Mouse (Mus musculus) C2C12 (cell line): ENCODE results near the gene Gm7247. TPM values are rescaled to one million over a fixed set of nuclear protein-coding genes. Genes with fewer than 3 reads are reported as not detected.

ENCODE experiments used
- H3K27me3 ChIP-seq: one replicate; pipeline ENCODE4 v1.6.1; 2011; ENCODE audit not compliant: control insufficient read depth, insufficient read depth, insufficient read length
- H3K36me3 ChIP-seq: one replicate; pipeline ENCODE4 v1.6.1; 2011; ENCODE audit not compliant: control insufficient read depth, insufficient read depth
- H3K4me3 ChIP-seq: one replicate; pipeline ENCODE4 v1.5.1; 2011; ENCODE audit warnings: mild to moderate bottlenecking, control low read depth; ENCODE audit not compliant: poor library complexity, insufficient read depth, severe bottlenecking
- H3K79me2 ChIP-seq: one replicate; pipeline ENCODE4 v1.6.1; 2011; ENCODE audit not compliant: control insufficient read depth, insufficient read depth
- H3K79me3 ChIP-seq: one replicate; pipeline ENCODE4 v1.6.1; 2011; ENCODE audit warnings: low read depth, control low read depth
- H3ac ChIP-seq: one replicate; pipeline ENCODE3; 2011; ENCODE audit warnings: low read depth; ENCODE audit not compliant: control insufficient read depth, insufficient read length
- CEBPB ChIP-seq: IDR thresholded peaks from one replicate; pipeline ENCODE4 v1.6.1; 2011; ENCODE audit warnings: low read depth, mild to moderate bottlenecking, control low read depth, moderate library complexity
- CTCF ChIP-seq: IDR thresholded peaks from one replicate; pipeline ENCODE4 v1.5.1; 2011; ENCODE audit not compliant: control insufficient read depth, insufficient read depth, insufficient read length
- FOSL1 ChIP-seq: IDR thresholded peaks from one replicate; pipeline ENCODE4 v1.8.0; 2011; ENCODE audit warnings: mild to moderate bottlenecking, low read length; ENCODE audit not compliant: poor library complexity, insufficient read depth, severe bottlenecking
- MAX ChIP-seq: IDR thresholded peaks from one replicate; pipeline ENCODE4 v1.6.1; 2011; ENCODE audit warnings: mild to moderate bottlenecking, control low read depth
- MYOD1 ChIP-seq: IDR thresholded peaks from one replicate; pipeline ENCODE4 v1.6.1; 2011; ENCODE audit warnings: low read depth; ENCODE audit not compliant: control insufficient read depth, insufficient read length
- MYOG ChIP-seq: IDR thresholded peaks from one replicate; pipeline ENCODE4 v1.6.1; 2011; ENCODE audit not compliant: control insufficient read depth, insufficient read length; ENCODE audit errors: extremely low read depth
- USF1 ChIP-seq: IDR thresholded peaks from one replicate; pipeline ENCODE4 v1.6.1; 2011; ENCODE audit warnings: low read depth, mild to moderate bottlenecking, control low read depth, moderate library complexity
- long read RNA-seq, 2 experiments: library from polyadenylated mRNA; unstranded; transcript quantifications; one replicate each; pipeline ENCODE4 v2.0.0; 2019 to 2020
- polyA plus RNA-seq: library from polyadenylated mRNA; unstranded; fragments of >200 nt; fragmentation: generic; extraction: Trizol; gene quantifications from one replicate; pipeline ENCODE4 v1.2.1, GENCODE M21; 2012; ENCODE audit warnings: missing spikeins

Gm7247 gene
- polyA plus RNA-seq = not detected
- long read RNA-seq, experiment 1 = 0 reads
- long read RNA-seq, experiment 2 = 0 reads

DNA sequence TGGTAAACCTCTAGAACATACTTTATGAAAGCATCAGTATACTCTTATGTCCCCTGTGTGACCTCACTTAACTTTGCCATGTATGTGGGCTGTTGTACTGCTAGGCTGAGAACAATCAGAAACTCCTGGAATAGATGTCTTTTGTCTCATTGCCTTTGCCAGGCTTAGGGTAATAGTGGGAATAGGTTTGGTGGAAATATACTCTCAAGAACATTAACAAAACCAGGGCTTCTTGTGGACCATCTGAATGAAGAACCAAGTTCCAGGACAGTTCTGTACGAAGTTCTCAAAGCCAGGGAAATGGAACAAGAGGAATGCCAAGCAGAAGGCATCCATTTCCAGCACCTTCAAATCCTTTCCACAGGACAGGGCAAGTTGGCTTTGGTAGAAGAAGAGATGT is at the start of gene Gm7247:
Gene Gm7247, plus strand, starts transcription at position 301 of the 400 bp plus-strand sequence.
- H3K4me3 ChIP-seq = no peak within 1 kb of the TSS
- TF ChIP-seq USF1 = no peak
- no peak for TF ChIP-seq CTCF
- TF ChIP-seq MYOD1 = no peak
- TF ChIP-seq MYOG = no peak
- no peak for TF ChIP-seq MAX
- TF ChIP-seq FOSL1 = no peak
- TF ChIP-seq CEBPB = no peak
- no peaks in the 10 kb centered on the region for H3K79me3 ChIP-seq

GRCm38 (mm10) chr14:51324001-51324400 is 37.6 kb upstream of the Gm7247 start:
- no peaks in the 10 kb centered on the region for H3K27me3 ChIP-seq
- no peaks in the 10 kb centered on the region for H3K36me3 ChIP-seq
- H3K79me3 ChIP-seq = no peaks in the 10 kb centered on the region
- TF ChIP-seq MAX = no peak
- no peak for TF ChIP-seq CTCF
- no peak for TF ChIP-seq MYOD1
- no peak for TF ChIP-seq FOSL1
- no peak for TF ChIP-seq CEBPB
- no peak for TF ChIP-seq MYOG
- TF ChIP-seq USF1 = no peak
- H3K4me3 ChIP-seq = no peak overlapping the region
- H3K79me2 ChIP-seq = no peaks in the 10 kb centered on the region
- H3ac ChIP-seq = no peak overlapping the region

More for the DNA sequence above, at the start of gene Gm7247:
- Histone ChIP-seq H3ac (no peak within 1 kb of the TSS), H3K36me3 (no peaks in the 10 kb centered on the region), H3K27me3 (no peaks in the 10 kb centered on the region), H3K79me2 (no peaks in the 10 kb centered on the region)

DNA sequence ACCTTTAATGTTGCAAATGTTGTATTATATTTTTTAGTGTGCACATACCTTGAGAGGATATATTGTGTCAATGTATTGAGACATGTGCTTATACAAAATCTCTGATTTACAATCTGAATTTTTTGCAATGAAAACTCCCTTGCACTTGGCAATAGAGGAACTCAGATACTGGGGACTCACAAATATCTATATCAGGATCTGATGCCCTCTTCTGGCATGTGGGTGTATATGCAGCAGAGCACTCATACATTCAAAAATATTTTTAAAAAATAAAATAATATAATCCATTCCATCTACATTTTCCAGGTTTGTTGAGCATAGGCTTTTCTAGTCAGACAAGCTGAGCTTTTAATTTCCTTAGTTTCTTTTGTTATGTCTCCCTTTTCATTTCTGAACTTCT is 15.5 kb upstream of the Gm7247 start:
- H3K36me3 ChIP-seq = no peaks in the 10 kb centered on the region
- H3K4me3 ChIP-seq = no peak overlapping the region
- TF ChIP-seq MAX (no peak), FOSL1 (no peak), USF1 (no peak)
- H3ac ChIP-seq = no peak overlapping the region
- no peaks in the 10 kb centered on the region for H3K79me2 ChIP-seq
- H3K27me3 ChIP-seq = no peaks in the 10 kb centered on the region
- H3K79me3 ChIP-seq = no peaks in the 10 kb centered on the region

DNA sequence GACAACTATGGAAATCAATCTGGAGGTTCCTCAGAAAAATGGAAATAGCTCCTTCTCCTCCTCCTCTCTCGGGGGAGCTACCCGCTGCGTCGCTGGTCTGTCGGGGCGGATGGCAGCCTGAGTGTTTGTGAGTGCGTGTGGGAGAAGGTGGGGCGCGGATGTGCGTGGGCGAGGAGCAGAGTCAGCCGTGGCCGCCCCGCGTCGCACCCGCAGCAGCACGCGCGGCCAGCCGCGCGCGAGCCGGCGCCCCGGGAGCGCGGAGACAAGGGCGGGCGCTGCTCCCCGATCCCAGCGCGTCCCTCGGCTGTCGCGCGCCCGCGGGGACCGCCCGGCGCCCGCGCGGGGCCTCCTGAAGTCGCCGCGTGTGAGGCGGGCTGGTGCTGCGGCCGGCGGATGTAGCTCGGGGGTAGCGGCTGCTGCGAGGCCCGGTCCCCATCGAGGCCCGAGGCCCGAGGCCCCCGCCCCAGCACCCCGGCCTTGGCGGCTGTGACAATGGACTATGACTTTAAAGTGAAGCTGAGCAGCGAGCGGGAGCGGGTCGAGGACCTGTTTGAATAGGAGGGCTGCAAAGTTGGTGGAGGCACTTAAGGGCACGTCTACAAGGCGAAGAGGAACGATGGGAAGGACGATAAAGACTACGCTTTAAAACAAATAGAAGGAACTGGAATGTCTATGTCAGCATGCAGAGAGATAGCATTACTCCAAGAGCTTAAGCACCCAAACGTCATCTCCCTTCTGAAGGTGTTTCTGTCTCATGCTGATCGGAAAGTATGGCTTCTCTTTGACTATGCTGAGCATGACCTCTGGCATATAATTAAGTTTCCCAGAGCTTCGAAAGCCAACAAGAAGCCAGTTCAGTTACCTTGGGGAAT is 3.2 kb upstream of the Gm7247 start:
- Histone ChIP-seq H3K27me3 (no peaks in the 10 kb centered on the region), H3K36me3 (no peaks in the 10 kb centered on the region), H3K79me2 (no peaks in the 10 kb centered on the region), H3K79me3 (no peaks in the 10 kb centered on the region), H3ac (no peak overlapping the region), H3K4me3 (no peak overlapping the region)
- TF ChIP-seq USF1 (no peak), CTCF (no peak)

DNA sequence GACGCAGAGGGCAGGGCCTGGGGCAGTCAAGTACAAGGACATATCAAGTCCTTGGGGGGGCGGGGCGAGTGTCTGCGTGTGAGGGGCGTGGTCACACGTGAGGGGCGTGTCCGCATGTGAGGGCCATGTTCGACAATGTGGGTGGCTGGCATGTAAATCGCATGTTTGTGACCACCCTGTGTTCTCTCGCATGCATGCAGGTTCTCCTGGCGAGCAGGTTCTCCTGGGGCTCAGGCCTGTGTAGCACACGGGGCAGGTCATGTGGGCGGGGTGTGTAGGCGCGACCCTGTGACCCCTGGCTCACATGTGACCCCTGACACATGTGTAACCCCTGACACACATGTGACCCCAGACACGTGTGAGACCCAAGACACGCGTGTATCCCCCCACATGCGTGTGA is 21.2 kb downstream of the Gm7247 start:
- Histone ChIP-seq H3K79me2 (no peaks in the 10 kb centered on the region), H3ac (no peak overlapping the region), H3K79me3 (no peaks in the 10 kb centered on the region), H3K36me3 (no peaks in the 10 kb centered on the region), H3K27me3 (no peaks in the 10 kb centered on the region), H3K4me3 (no peak overlapping the region)
- TF ChIP-seq CEBPB (no peak), MYOD1 (no peak), FOSL1 (no peak), MAX (no peak), MYOG (no peak), CTCF (no peak), USF1 (no peak)

- no peak overlapping the region for H3ac ChIP-seq
- H3K27me3 ChIP-seq = no peaks in the 10 kb centered on the region
- H3K79me3 ChIP-seq = no peaks in the 10 kb centered on the region
- no peaks in the 10 kb centered on the region for H3K79me2 ChIP-seq
- H3K36me3 ChIP-seq = no peaks in the 10 kb centered on the region
- H3K4me3 ChIP-seq = no peak overlapping the region
- no peak for TF ChIP-seq MYOG
- TF ChIP-seq CTCF = no peak
- no peak for TF ChIP-seq USF1
- no peak for TF ChIP-seq MAX
- TF ChIP-seq CEBPB = no peak
- TF ChIP-seq FOSL1 = no peak
- TF ChIP-seq MYOD1 = no peak
Observed at GRCm38 (mm10) chr14:51384351-51384750, 22.8 kb downstream of the Gm7247 start.
